Mouse (Mus musculus) CH12.LX (cell line): ENCODE data around the gene Rap1gap. TPM values are rescaled to one million over a fixed set of nuclear protein-coding genes. Genes with fewer than 3 reads are reported as not detected.
A peak's percentile ranks its signal among the peaks of the same experiment; 100 is the strongest.

Experiments used
- DNase-seq: peaks from one replicate; pipeline ENCODE4 v3.0.0-alpha.2; 2013; ENCODE audit errors: extremely low read depth
- H3K27ac ChIP-seq: 2 replicates; pipeline ENCODE4 v1.5.1; 2012; ENCODE audit warnings: low read depth, mild to moderate bottlenecking, control low read depth, moderate library complexity; ENCODE audit not compliant: insufficient read depth
- H3K27me3 ChIP-seq: replicated peaks from 2 replicates; pipeline ENCODE3; 2012; ENCODE audit warnings: inconsistent platforms
- H3K36me3 ChIP-seq, 2 experiments: replicated peaks in 1 of 2; 2 replicates each; pipeline versions ENCODE3 to v1.6.1; 2012; ENCODE audit warnings: inconsistent platforms in 1 of 2, low read length in 1 of 2, mild to moderate bottlenecking in 1 of 2, mixed read lengths in 1 of 2, moderate library complexity in 1 of 2; ENCODE audit not compliant: control insufficient read depth in 1 of 2, insufficient read depth in 1 of 2
- H3K4me1 ChIP-seq, 2 experiments: 2 replicates each; pipeline ENCODE4 v1.6.1; 2012; ENCODE audit warnings: inconsistent platforms in 1 of 2, moderate library complexity in 1 of 2; ENCODE audit not compliant: insufficient read depth in 2 of 2, control insufficient read depth in 1 of 2
- H3K4me2 ChIP-seq: 2 replicates; pipeline ENCODE4 v1.6.1; 2012; ENCODE audit warnings: low read depth, mild to moderate bottlenecking, control low read depth; ENCODE audit not compliant: poor library complexity, insufficient read depth, severe bottlenecking
- H3K4me3 ChIP-seq, 3 experiments: fragments of 150-350 bp in 1 of 3; sonication (generic) in 1 of 3; replicated peaks in 1 of 3; 2 replicates each; pipeline versions ENCODE3 to v1.5.1; 2011 to 2012; ENCODE audit warnings: low read depth in 2 of 3, low read length in 2 of 3, mild to moderate bottlenecking in 2 of 3, moderate library complexity in 2 of 3, control low read depth in 1 of 3, improper control_type of control experiment in 1 of 3, inconsistent platforms in 1 of 3, mixed read lengths in 1 of 3; ENCODE audit not compliant: poor library complexity in 1 of 3
- H3K79me2 ChIP-seq: replicated peaks from 2 replicates; pipeline ENCODE4 v1.6.1; 2012; ENCODE audit warnings: mild to moderate bottlenecking, moderate library complexity; ENCODE audit not compliant: control insufficient read depth, poor library complexity, insufficient read depth, severe bottlenecking; ENCODE audit errors: extremely low read depth
- H3K9ac ChIP-seq: 2 replicates; pipeline ENCODE4 v1.6.1; 2012; ENCODE audit warnings: low read depth, mild to moderate bottlenecking, control low read depth, moderate library complexity; ENCODE audit not compliant: insufficient read depth
- H3K9me3 ChIP-seq: replicated peaks from 2 replicates; pipeline ENCODE3; 2012; ENCODE audit warnings: low read length, inconsistent platforms, mixed read lengths
- BHLHE40 ChIP-seq: IDR thresholded peaks from 2 replicates; pipeline ENCODE4 v1.6.1; 2011; ENCODE audit warnings: mild to moderate bottlenecking, low read depth, low read length, improper control_type of control experiment
- CHD1 ChIP-seq: IDR thresholded peaks from 2 replicates; pipeline ENCODE4 v1.6.1; 2012; ENCODE audit warnings: low read depth, low read length, improper control_type of control experiment, inconsistent platforms
- EP300 ChIP-seq: IDR thresholded peaks from 2 replicates; pipeline ENCODE4 v1.6.1; 2011; ENCODE audit warnings: low read length, improper control_type of control experiment
- ETS1 ChIP-seq: conservative IDR thresholded peaks from 2 replicates; pipeline ENCODE4 v1.6.1; 2012; ENCODE audit warnings: low read depth, mild to moderate bottlenecking, inconsistent platforms, low read length, improper control_type of control experiment, moderate library complexity
- GABPA ChIP-seq: IDR thresholded peaks from 2 replicates; pipeline ENCODE4 v1.6.1; 2012; ENCODE audit warnings: low read depth, low read length, improper control_type of control experiment, inconsistent platforms; ENCODE audit not compliant: insufficient replicate concordance
- JUND ChIP-seq: conservative IDR thresholded peaks from 2 replicates; pipeline ENCODE4 v1.6.1; 2011; ENCODE audit warnings: low read depth, low read length, improper control_type of control experiment
- KAT2A ChIP-seq: IDR thresholded peaks from 2 replicates; pipeline ENCODE4 v1.6.1; 2012; ENCODE audit warnings: low read length, improper control_type of control experiment, inconsistent platforms; ENCODE audit not compliant: insufficient replicate concordance
- MAX ChIP-seq: IDR thresholded peaks from 2 replicates; pipeline ENCODE4 v1.6.1; 2011; ENCODE audit warnings: low read length, improper control_type of control experiment
- MEF2A ChIP-seq: IDR thresholded peaks from 2 replicates; pipeline ENCODE4 v1.6.1; 2014; ENCODE audit warnings: low read depth, mild to moderate bottlenecking, inconsistent platforms, low read length, improper control_type of control experiment, borderline replicate concordance
- MYC ChIP-seq: IDR thresholded peaks from 2 replicates; pipeline ENCODE4 v1.6.1; 2011; ENCODE audit warnings: low read depth, mild to moderate bottlenecking, improper control_type of control experiment, low read length
- NRF1 ChIP-seq: IDR thresholded peaks from 2 replicates; pipeline ENCODE4 v1.6.1; 2014; ENCODE audit warnings: low read depth, mild to moderate bottlenecking, inconsistent platforms, low read length, improper control_type of control experiment, moderate library complexity
- POLR2A ChIP-seq: IDR thresholded peaks from 2 replicates; pipeline ENCODE4 v1.6.1; 2011; ENCODE audit warnings: low read depth, mild to moderate bottlenecking, improper control_type of control experiment, low read length
- POLR2AphosphoS2 ChIP-seq: IDR thresholded peaks from 2 replicates; pipeline ENCODE4 v1.6.1; 2011; ENCODE audit warnings: low read depth, low read length, improper control_type of control experiment
- RAD21 ChIP-seq: IDR thresholded peaks from 2 replicates; pipeline ENCODE4 v1.6.1; 2011; ENCODE audit warnings: low read depth, mild to moderate bottlenecking, low read length, improper control_type of control experiment, moderate library complexity
- RCOR1 ChIP-seq: conservative IDR thresholded peaks from 2 replicates; pipeline ENCODE4 v1.6.1; 2012; ENCODE audit warnings: low read depth, mild to moderate bottlenecking, inconsistent platforms, low read length, improper control_type of control experiment
- SIN3A ChIP-seq: IDR thresholded peaks from 2 replicates; pipeline ENCODE4 v1.6.1; 2012; ENCODE audit warnings: low read length, improper control_type of control experiment, inconsistent platforms
- SMC3 ChIP-seq: IDR thresholded peaks from 2 replicates; pipeline ENCODE4 v1.6.1; 2011; ENCODE audit warnings: low read depth, low read length, improper control_type of control experiment
- UBTF ChIP-seq: IDR thresholded peaks from 2 replicates; pipeline ENCODE4 v1.6.1; 2012; ENCODE audit warnings: low read depth, mild to moderate bottlenecking, inconsistent platforms, low read length, improper control_type of control experiment, moderate library complexity
- USF1 ChIP-seq: IDR thresholded peaks from 2 replicates; pipeline ENCODE4 v1.6.1; 2014; ENCODE audit warnings: low read depth, mild to moderate bottlenecking, inconsistent platforms, low read length, improper control_type of control experiment
- ZC3H11A ChIP-seq: IDR thresholded peaks from 2 replicates; pipeline ENCODE4 v1.6.1; 2012; ENCODE audit warnings: low read depth, mild to moderate bottlenecking, inconsistent platforms, low read length, improper control_type of control experiment
- ZKSCAN1 ChIP-seq: IDR thresholded peaks from 2 replicates; pipeline ENCODE4 v1.6.1; 2012; ENCODE audit warnings: low read depth, inconsistent platforms, low read length, improper control_type of control experiment, borderline replicate concordance
- ZMIZ1 ChIP-seq: IDR thresholded peaks from 2 replicates; pipeline ENCODE4 v1.6.1; 2012; ENCODE audit warnings: low read depth, mild to moderate bottlenecking, inconsistent platforms, low read length, improper control_type of control experiment
- dilution Hi-C: fragments of 300-500 bp; cut with MboI; formaldehyde crosslinking; loops from 2 replicates; pipeline ENCODE4 v1.14.3; 2020; ENCODE audit warnings: low sequenced_read_pairs; ENCODE audit not compliant: extremely low pct_unique_long_range_greater_than_20kb, extremely low pct_ligation_motif_present
- in situ Hi-C: fragments of 300-500 bp; cut with MboI; formaldehyde crosslinking; loops from 3 replicates; pipeline ENCODE4 v1.14.3; 2019; ENCODE audit warnings: low sequenced_read_pairs, low pct_ligation_motif_present, low pct_unique_long_range_greater_than_20kb, mixed read lengths
- polyA plus RNA-seq: library from polyadenylated mRNA; unstranded; fragments of >175 nt; gene quantifications from 2 replicates; pipeline ENCODE4 v1.2.1, GENCODE M21; 2012; ENCODE audit warnings: low read depth; ENCODE audit not compliant: insufficient read length
- total RNA-seq, 2 experiments: library from RNA; depleted of rRNA; stranded (reverse); fragments of 300-350 nt in 1 of 2; fragments of >200 nt in 1 of 2; gene quantifications; 2 replicates each; pipeline ENCODE4 v1.2.3; 2012 to 2014

Gene Rap1gap
- total and polyA plus RNA-seq, 3 experiments, result 3.0 to 11.1 (median 5.8) TPM

DNA sequence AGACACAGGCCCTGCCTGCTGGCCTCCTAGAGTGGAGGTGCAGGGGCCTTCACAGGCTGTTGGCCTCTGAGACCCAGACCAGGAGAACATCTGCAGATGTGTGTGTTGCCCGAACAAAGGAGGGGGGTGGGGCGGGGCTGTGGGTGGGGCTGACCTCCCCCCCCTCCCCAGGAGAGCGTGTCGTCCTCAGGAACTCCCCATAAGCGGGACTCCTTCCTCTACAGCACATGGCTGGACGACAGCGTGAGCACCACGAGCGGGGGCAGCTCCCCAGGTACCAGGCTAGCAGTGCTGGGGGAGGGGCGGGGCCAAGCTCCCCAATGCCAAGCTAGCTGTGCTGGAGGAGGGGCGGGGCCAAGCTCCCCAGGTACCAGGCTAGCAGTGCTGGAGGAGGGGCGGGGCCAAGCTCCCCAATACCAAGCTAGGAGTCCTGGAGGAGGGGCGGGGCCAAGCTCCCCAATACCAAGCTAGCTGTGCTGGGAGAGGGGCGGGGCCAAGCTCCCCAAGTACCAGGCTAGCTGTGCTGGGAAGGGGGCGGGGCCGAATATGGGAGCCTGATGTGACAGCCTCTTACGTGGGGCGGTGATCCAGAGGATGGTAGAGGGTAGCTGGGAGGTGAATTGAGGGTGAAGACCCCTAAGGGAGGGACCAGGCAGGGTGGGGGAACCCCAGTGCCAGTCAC is 63.1 kb downstream of the Rap1gap start:
- H3K4me3 ChIP-seq, result no peak overlapping the region

DNA sequence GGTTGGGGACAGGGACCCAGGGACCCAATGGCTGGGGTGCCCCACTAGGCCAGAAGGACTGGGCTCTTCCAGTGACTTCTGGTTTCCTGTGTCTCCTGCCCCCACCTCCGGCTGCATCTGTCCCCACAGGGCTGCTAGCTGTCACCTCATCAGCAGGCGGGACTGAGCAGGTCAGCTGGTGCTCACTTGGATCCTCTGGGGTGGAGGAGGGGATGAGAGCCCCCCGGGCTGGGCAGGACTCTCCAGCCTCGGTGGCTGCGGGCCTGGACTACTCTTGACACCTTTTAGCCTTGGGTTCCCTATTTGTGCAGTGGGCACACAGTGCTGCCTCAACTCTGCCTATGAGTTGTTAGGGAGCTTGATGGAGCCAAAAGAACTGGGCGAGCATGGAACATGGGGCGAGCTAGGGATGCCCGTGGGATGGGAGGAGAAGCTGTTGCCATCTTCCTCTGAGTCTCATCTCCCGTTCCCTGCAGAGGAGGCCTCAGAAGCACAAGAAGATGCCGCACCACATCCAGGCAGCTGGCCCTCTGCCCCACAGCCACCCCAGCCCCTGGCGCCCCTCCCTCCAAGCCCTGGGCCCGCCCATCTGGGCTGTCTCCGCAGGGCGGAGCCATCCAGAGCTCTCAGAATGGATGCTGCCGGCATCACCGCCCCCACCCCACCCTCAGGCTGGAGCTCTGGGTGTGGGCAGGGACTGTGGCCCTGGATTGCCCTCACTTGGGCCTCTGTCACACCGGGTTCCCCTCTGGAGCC is 64.1 kb downstream of the Rap1gap start:
- Histone ChIP-seq H3K4me1 (peaks cover 9 to 37% of the 10 kb centered on the region in 2 experiments), H3K4me3 (no peak overlapping the region), H3K27ac (no peak overlapping the region), H3K27me3 (peaks cover 19% of the 10 kb centered on the region), H3K9ac (no peak overlapping the region), H3K4me2 (no peak overlapping the region), H3K36me3 (peaks cover 0 to 22% of the 10 kb centered on the region in 2 experiments), H3K79me2 (no peaks in the 10 kb centered on the region), H3K9me3 (no peaks in the 10 kb centered on the region)
- TF ChIP-seq BHLHE40, result no peak
- no peak for TF ChIP-seq RAD21
- TF ChIP-seq ZC3H11A, result no peak
- TF ChIP-seq POLR2AphosphoS2, result no peak
- TF ChIP-seq GABPA, result no peak
- no peak for TF ChIP-seq ZKSCAN1
- TF ChIP-seq USF1, result no peak
- TF ChIP-seq UBTF, result no peak
- dilution Hi-C loops, result no loop called here
- in situ Hi-C loops, result no loop called here
- no peak for DNase-seq

More for the DNA sequence above, 63.1 kb downstream of the Rap1gap start:
- Histone ChIP-seq H3K4me1 (peaks cover 9 to 45% of the 10 kb centered on the region in 2 experiments), H3K9me3 (no peaks in the 10 kb centered on the region), H3K4me2 (no peak overlapping the region), H3K27ac (no peak overlapping the region), H3K79me2 (no peaks in the 10 kb centered on the region), H3K36me3 (peaks cover 0 to 22% of the 10 kb centered on the region in 2 experiments), H3K9ac (no peak overlapping the region), H3K27me3 (peaks cover 14% of the 10 kb centered on the region)
- TF ChIP-seq SMC3 (no peak), KAT2A (no peak), RCOR1 (no peak), USF1 (no peak), MYC (no peak), SIN3A (no peak), MAX (no peak), CHD1 (no peak), JUND (no peak), ZC3H11A (no peak), ZMIZ1 (no peak), NRF1 (no peak), POLR2A (no peak), ETS1 (no peak), MEF2A (no peak), UBTF (no peak), EP300 (no peak), POLR2AphosphoS2 (no peak)
- peak; percentile 24 for DNase-seq
- dilution Hi-C loops (no loop called here), in situ Hi-C loops (no loop called here)
